Mouse (Mus musculus) liver, embryonic 15.5 days (tissue): ENCODE measurements around the gene Aqp2. TPM values are rescaled to one million over a fixed set of nuclear protein-coding genes. Genes with fewer than 3 reads are reported as not detected.

ENCODE experiments used
- ATAC-seq: fragments of 200-750 bp; cut with Nextera tagmentation; 2 replicates; pipeline ENCODE4 v1.8.0; 2017; ENCODE audit warnings: moderate number of reproducible peaks, mild to moderate bottlenecking, moderate library complexity; ENCODE audit not compliant: insufficient read depth
- H3K27ac ChIP-seq: fragments of 300-500 bp; sonication (generic); replicated peaks from 2 replicates; pipeline ENCODE4 v1.5.1; 2015; ENCODE audit warnings: mild to moderate bottlenecking, inconsistent platforms
- H3K27me3 ChIP-seq: fragments of 300-500 bp; sonication (generic); 2 replicates; pipeline ENCODE4 v1.6.1; 2015; ENCODE audit warnings: mild to moderate bottlenecking, inconsistent platforms
- H3K36me3 ChIP-seq: fragments of 300-500 bp; sonication (generic); replicated peaks from 2 replicates; pipeline ENCODE4 v1.6.1; 2015; ENCODE audit warnings: moderate library complexity, mild to moderate bottlenecking, inconsistent platforms
- H3K4me1 ChIP-seq: fragments of 300-500 bp; sonication (generic); replicated peaks from 2 replicates; pipeline ENCODE4 v1.6.1; 2015; ENCODE audit warnings: inconsistent platforms
- H3K4me2 ChIP-seq: fragments of 300-500 bp; sonication (generic); 2 replicates; pipeline ENCODE4 v1.6.1; 2015; ENCODE audit warnings: moderate library complexity, mild to moderate bottlenecking, inconsistent platforms
- H3K4me3 ChIP-seq: fragments of 300-500 bp; sonication (generic); replicated peaks from 2 replicates; pipeline ENCODE4 v1.5.1; 2015; ENCODE audit warnings: mild to moderate bottlenecking, inconsistent platforms
- H3K9ac ChIP-seq: fragments of 300-500 bp; sonication (generic); 2 replicates; pipeline ENCODE4 v1.6.1; 2015; ENCODE audit warnings: moderate library complexity, mild to moderate bottlenecking, inconsistent platforms
- H3K9me3 ChIP-seq: fragments of 300-500 bp; sonication (generic); replicated peaks from 2 replicates; pipeline ENCODE4 v1.6.1; 2016; ENCODE audit warnings: inconsistent platforms
- WGBS: fragments of 180-500 bp; shearing (Covaris S2); methylation state at CpG from one replicate; pipeline ENCODE4 v1.1.7; 2015; ENCODE audit warnings: mixed read lengths; ENCODE audit not compliant: insufficient replicate concordance; 5-methylcytosine and 5-hydroxymethylcytosine counted together
- polyA plus RNA-seq: library from polyadenylated mRNA; unstranded; fragments of >200 nt; fragmentation: Nextera tagmentation; extraction: Ambion mirVana; gene quantifications from 2 replicates; pipeline ENCODE4 v1.2.1, GENCODE M21; 2015

The Aqp2 gene
- polyA plus RNA-seq, 1 experiment from 2014 or later, result not detected

- H3K36me3 ChIP-seq, result peaks cover 78% of the 10 kb centered on the region
- no peak for ATAC-seq
- WGBS, result 90% methylated on average over 11 of the region's 11 CpGs
Observed at GRCm38 (mm10) chr15:99622063-99622462, 43.2 kb downstream of the Aqp2 start.

GRCm38 (mm10) chr15:99631618-99632017, 52.8 kb downstream of the Aqp2 start:
- no peaks in the 10 kb centered on the region for H3K9me3 ChIP-seq
- H3K36me3 ChIP-seq, result peaks cover 100% of the 10 kb centered on the region

More at GRCm38 (mm10) chr15:99622063-99622462, 43.2 kb downstream of the Aqp2 start:
- H3K9me3 ChIP-seq, result no peaks in the 10 kb centered on the region
- H3K9ac ChIP-seq, result no peak overlapping the region
- H3K4me1 ChIP-seq, result no peaks in the 10 kb centered on the region
- no peaks in the 10 kb centered on the region for H3K27me3 ChIP-seq
- no peak overlapping the region for H3K4me2 ChIP-seq
- no peak overlapping the region for H3K27ac ChIP-seq
- no peak overlapping the region for H3K4me3 ChIP-seq

More at GRCm38 (mm10) chr15:99631618-99632017, 52.8 kb downstream of the Aqp2 start:
- ATAC-seq, result no peak
- Histone ChIP-seq H3K27ac (no peak overlapping the region), H3K4me1 (no peaks in the 10 kb centered on the region), H3K4me3 (no peak overlapping the region), H3K27me3 (no peaks in the 10 kb centered on the region), H3K4me2 (no peak overlapping the region), H3K9ac (no peak overlapping the region)

Other genes with a start within 250 kb of the Aqp2 start
- gene Fmnl3, start 208.6 kb upstream of the Aqp2 start, polyA plus RNA-seq, result 3.5 and 3.8 TPM in 2 replicates
- gene Tmbim6, start 186.2 kb upstream of the Aqp2 start, polyA plus RNA-seq, result 278 and 304 TPM in 2 replicates
- 0.92 and 1.3 TPM in 2 replicates for gene Nckap5l, start 121.3 kb upstream of the Aqp2 start, polyA plus RNA-seq
- 5.2 and 5.3 TPM in 2 replicates for gene Bcdin3d, start 104.3 kb upstream of the Aqp2 start, polyA plus RNA-seq
- gene Faim2, start 50.9 kb upstream of the Aqp2 start, polyA plus RNA-seq, result 0.05 and 0.13 TPM in 2 replicates
- gene Aqp5, start 11.7 kb downstream of the Aqp2 start, polyA plus RNA-seq, result 0.06 TPM in 1 of 2 replicates, not detected in the other
- gene Aqp6, start 22.3 kb downstream of the Aqp2 start, polyA plus RNA-seq, result not detected in 2 replicates
- 66.2 and 66.3 TPM in 2 replicates for gene Racgap1, start 72.6 kb downstream of the Aqp2 start, polyA plus RNA-seq
- 0.28 and 0.45 TPM in 2 replicates for gene Asic1, start 91.3 kb downstream of the Aqp2 start, polyA plus RNA-seq
- gene Smarcd1, start 123.1 kb downstream of the Aqp2 start, polyA plus RNA-seq, result 5.3 and 5.7 TPM in 2 replicates
- not detected in 2 replicates for gene Gm17349, start 126.4 kb downstream of the Aqp2 start, polyA plus RNA-seq
- gene Gpd1, start 138.5 kb downstream of the Aqp2 start, polyA plus RNA-seq, result 26.7 and 33.3 TPM in 2 replicates
- 67.5 and 74.7 TPM in 2 replicates for gene Cox14, start 146.6 kb downstream of the Aqp2 start, polyA plus RNA-seq
- gene Cers5, start 193.8 kb downstream of the Aqp2 start, polyA plus RNA-seq, result 8.1 and 9.5 TPM in 2 replicates